ENCODE assay signal across 22 mouse cellular contexts in genomic region chrX:48011656-48012055, GRCm38 (mm10). TPM values are rescaled to one million over a fixed set of nuclear protein-coding genes. Genes with fewer than 3 reads are reported as not detected.
DNase-seq lines count a peak whose midpoint lies in the region; ATAC-seq lines count a peak whose summit lies in the region.
"Had no signal": no experiment of that assay in that cellular context is flagged by ENCODE, and none has a peak within 500 bp of the region (broad histone marks: within the 10 kb centered on the region; RNA-seq: fewer than 3 reads in every experiment).

No protein-coding gene starts in this region.

- no peaks in the 10 kb centered on the region for H3K27me3 ChIP-seq in hindbrain, embryonic 14.5 days (ENCODE audit: control insufficient read depth, insufficient read depth, low read length)
- H3K27me3 ChIP-seq: embryonic facial prominence, embryonic 15.5 days; forebrain, embryonic 15.5 days; heart, embryonic 12.5 days had no signal

- H3K4me1 ChIP-seq in hindbrain, embryonic 14.5 days (replicated peaks; ENCODE audit: control insufficient read depth, insufficient read depth, low read length) = peaks cover 7% of the 10 kb centered on the region; the same call in 1 of the 2 replicates
- H3K4me1 ChIP-seq: embryonic facial prominence, embryonic 15.5 days; heart, embryonic 12.5 days had no signal

- 93% methylated on average over 3 of the region's 3 CpGs for WGBS in hindbrain, embryonic 14.5 days

- no peak overlapping the region for H3K27ac ChIP-seq in hindbrain, embryonic 14.5 days
- H3K27ac ChIP-seq: embryonic facial prominence, embryonic 15.5 days; forebrain, embryonic 10.5 days; forebrain, embryonic 15.5 days had no signal

- DNase-seq in left cerebral cortex, postnatal 4 days = peak; percentile 21
- no peak for DNase-seq in left cerebral cortex, adult 11 months (ENCODE audit: low spot score)
- peak; percentile 71 to 86 for DNase-seq in cerebellum, adult 18-20 months
- peak; percentile 90 for DNase-seq in cerebellum, adult 9-11 months
- DNase-seq in cerebellum, postnatal 36 days = peak; percentile 72 to 76
- no peak for DNase-seq in adipocyte (ENCODE audit: low spot score)
- DNase-seq in right cerebral cortex, postnatal 36 days (ENCODE audit: low spot score in 2 of 2) = no peak
- no peak for DNase-seq in hindbrain, embryonic 14.5 days (ENCODE audit: low spot score)
- DNase-seq: adrenal gland, postnatal 14 days; embryo, embryonic 11 days; gastrocnemius, postnatal 14 days; heart, postnatal 36 days; kidney, adult 8-10 months had no signal

- H3K36me3 ChIP-seq in hindbrain, embryonic 14.5 days (replicated peaks; ENCODE audit: control insufficient read depth, insufficient read depth) = no peaks in the 10 kb centered on the region
- H3K36me3 ChIP-seq: embryonic facial prominence, embryonic 15.5 days; forebrain, embryonic 10.5 days; forebrain, embryonic 15.5 days; G1E; heart, embryonic 12.5 days had no signal

- no peak for ATAC-seq in hindbrain, embryonic 14.5 days (ENCODE audit: low FRiP score)
- ATAC-seq: forebrain, embryonic 15.5 days; hindbrain, embryonic 16.5 days; inflammation-experienced regulatory T-cells, adult 6 months; intestine, postnatal 0 days had no signal

- H3K9me3 ChIP-seq in hindbrain, embryonic 14.5 days (ENCODE audit: control insufficient read depth, low read length) = no peaks in the 10 kb centered on the region
- H3K9me3 ChIP-seq: embryonic facial prominence, embryonic 15.5 days; forebrain, embryonic 10.5 days; forebrain, embryonic 15.5 days; G1E; heart, embryonic 12.5 days had no signal

- H3K9ac ChIP-seq in hindbrain, embryonic 14.5 days = no peak overlapping the region
- H3K9ac ChIP-seq: embryonic facial prominence, embryonic 15.5 days; forebrain, embryonic 15.5 days; heart, embryonic 12.5 days had no signal

- H3K4me2 ChIP-seq in hindbrain, embryonic 14.5 days (replicated peaks) = no peak overlapping the region
- H3K4me2 ChIP-seq: embryonic facial prominence, embryonic 15.5 days; forebrain, embryonic 15.5 days; heart, embryonic 12.5 days had no signal

- H3K4me3 ChIP-seq in hindbrain, embryonic 14.5 days (replicated peaks; ENCODE audit: low read length) = no peak overlapping the region
- H3K4me3 ChIP-seq: embryonic facial prominence, embryonic 15.5 days; erythroblast, embryonic 14.5 days; forebrain, embryonic 10.5 days; forebrain, embryonic 15.5 days; heart, embryonic 12.5 days had no signal

- intact Hi-C loops in left cerebral cortex, postnatal 4 days (cut with DNase I) = no loop called here

RNA-seq across cellular contexts. Expression of gene Apln, which starts 23.0 kb away (rescaled TPM):
- 10 to 100 TPM in 1 of 2 experiments, 1 to 10 TPM in 1; 9.2 to 11.1 TPM for total RNA-seq in left cerebral cortex, postnatal 4 days (2021)
- 1.7 and 2.0 TPM in 2 replicates for polyA plus RNA-seq in hindbrain, embryonic 14.5 days (2014; fragmentation: Nextera tagmentation; extraction: Ambion mirVana)
- polyA plus RNA-seq: erythroblast, embryonic 14.5 days had no signal

Comparison
In these comparisons a context has a peak if more than half of its experiments do, and no peak if none do; other contexts are left out.
1. DNase-seq: peak in left cerebral cortex, postnatal 4 days (single experiment), cerebellum, adult 18-20 months (2 of 2), cerebellum, adult 9-11 months (single experiment) and cerebellum, postnatal 36 days (2 of 2); none in left cerebral cortex, adult 11 months (single experiment), adipocyte (single experiment), right cerebral cortex, postnatal 36 days (0 of 2) and hindbrain, embryonic 14.5 days (single experiment).